Mouse (Mus musculus) CH12.LX (cell line): ENCODE measurements at regions not wholly inside any gene's neighbourhood (a gene's known extent, or its start where the extent isn't known, plus 50 kb on each side); places are given as distances from the start of the nearest gene placed in this dataset.

Experiments used
- DNase-seq: peaks from one replicate; pipeline ENCODE4 v3.0.0-alpha.2; 2013; ENCODE audit errors: extremely low read depth
- H3K27ac ChIP-seq: 2 replicates; pipeline ENCODE4 v1.5.1; 2012; ENCODE audit warnings: low read depth, mild to moderate bottlenecking, control low read depth, moderate library complexity; ENCODE audit not compliant: insufficient read depth
- H3K27me3 ChIP-seq: replicated peaks from 2 replicates; pipeline ENCODE3; 2012; ENCODE audit warnings: inconsistent platforms
- H3K36me3 ChIP-seq, 2 experiments: replicated peaks in 1 of 2; 2 replicates each; pipeline versions ENCODE3 to v1.6.1; 2012; ENCODE audit warnings: inconsistent platforms in 1 of 2, low read length in 1 of 2, mild to moderate bottlenecking in 1 of 2, mixed read lengths in 1 of 2, moderate library complexity in 1 of 2; ENCODE audit not compliant: control insufficient read depth in 1 of 2, insufficient read depth in 1 of 2
- H3K4me1 ChIP-seq, 2 experiments: 2 replicates each; pipeline ENCODE4 v1.6.1; 2012; ENCODE audit warnings: inconsistent platforms in 1 of 2, moderate library complexity in 1 of 2; ENCODE audit not compliant: insufficient read depth in 2 of 2, control insufficient read depth in 1 of 2
- H3K4me2 ChIP-seq: 2 replicates; pipeline ENCODE4 v1.6.1; 2012; ENCODE audit warnings: low read depth, mild to moderate bottlenecking, control low read depth; ENCODE audit not compliant: poor library complexity, insufficient read depth, severe bottlenecking
- H3K4me3 ChIP-seq, 3 experiments: fragments of 150-350 bp in 1 of 3; sonication (generic) in 1 of 3; replicated peaks in 1 of 3; 2 replicates each; pipeline versions ENCODE3 to v1.5.1; 2011 to 2012; ENCODE audit warnings: low read depth in 2 of 3, low read length in 2 of 3, mild to moderate bottlenecking in 2 of 3, moderate library complexity in 2 of 3, control low read depth in 1 of 3, improper control_type of control experiment in 1 of 3, inconsistent platforms in 1 of 3, mixed read lengths in 1 of 3; ENCODE audit not compliant: poor library complexity in 1 of 3
- H3K79me2 ChIP-seq: replicated peaks from 2 replicates; pipeline ENCODE4 v1.6.1; 2012; ENCODE audit warnings: mild to moderate bottlenecking, moderate library complexity; ENCODE audit not compliant: control insufficient read depth, poor library complexity, insufficient read depth, severe bottlenecking; ENCODE audit errors: extremely low read depth
- H3K9ac ChIP-seq: 2 replicates; pipeline ENCODE4 v1.6.1; 2012; ENCODE audit warnings: low read depth, mild to moderate bottlenecking, control low read depth, moderate library complexity; ENCODE audit not compliant: insufficient read depth
- H3K9me3 ChIP-seq: replicated peaks from 2 replicates; pipeline ENCODE3; 2012; ENCODE audit warnings: low read length, inconsistent platforms, mixed read lengths
- CTCF ChIP-seq, 2 experiments: IDR thresholded peaks in 1 of 2; conservative IDR thresholded peaks in 1 of 2; 2 replicates each; pipeline ENCODE4 v1.5.1; 2011 to 2012; ENCODE audit warnings: low read depth in 2 of 2, low read length in 2 of 2, improper control_type of control experiment in 1 of 2, inconsistent platforms in 1 of 2, mild to moderate bottlenecking in 1 of 2, moderate library complexity in 1 of 2
- GABPA ChIP-seq: IDR thresholded peaks from 2 replicates; pipeline ENCODE4 v1.6.1; 2012; ENCODE audit warnings: low read depth, low read length, improper control_type of control experiment, inconsistent platforms; ENCODE audit not compliant: insufficient replicate concordance
- HCFC1 ChIP-seq: IDR thresholded peaks from 2 replicates; pipeline ENCODE4 v1.6.1; 2012; ENCODE audit warnings: low read depth, mild to moderate bottlenecking, inconsistent platforms, low read length, improper control_type of control experiment
- IRF4 ChIP-seq: IDR thresholded peaks from 2 replicates; pipeline ENCODE4 v1.6.1; 2014; ENCODE audit warnings: low read depth, mild to moderate bottlenecking, inconsistent platforms, low read length, improper control_type of control experiment
- JUN ChIP-seq: IDR thresholded peaks from 2 replicates; pipeline ENCODE4 v1.6.1; 2011; ENCODE audit warnings: low read depth, mild to moderate bottlenecking, low read length, improper control_type of control experiment, moderate library complexity; ENCODE audit not compliant: insufficient read depth
- MAFK ChIP-seq: IDR thresholded peaks from 2 replicates; pipeline ENCODE4 v1.6.1; 2011; ENCODE audit warnings: low read length, improper control_type of control experiment; ENCODE audit not compliant: insufficient replicate concordance
- MAX ChIP-seq: IDR thresholded peaks from 2 replicates; pipeline ENCODE4 v1.6.1; 2011; ENCODE audit warnings: low read length, improper control_type of control experiment
- MAZ ChIP-seq: IDR thresholded peaks from 2 replicates; pipeline ENCODE4 v1.6.1; 2012; ENCODE audit warnings: low read depth, mild to moderate bottlenecking, inconsistent platforms, low read length, improper control_type of control experiment, moderate library complexity
- MYC ChIP-seq: IDR thresholded peaks from 2 replicates; pipeline ENCODE4 v1.6.1; 2011; ENCODE audit warnings: low read depth, mild to moderate bottlenecking, improper control_type of control experiment, low read length
- PAX5 ChIP-seq: IDR thresholded peaks from 2 replicates; pipeline ENCODE4 v1.6.1; 2012; ENCODE audit warnings: low read length, inconsistent platforms, mixed read lengths
- POLR2A ChIP-seq: IDR thresholded peaks from 2 replicates; pipeline ENCODE4 v1.6.1; 2011; ENCODE audit warnings: low read depth, mild to moderate bottlenecking, improper control_type of control experiment, low read length
- POLR2AphosphoS2 ChIP-seq: IDR thresholded peaks from 2 replicates; pipeline ENCODE4 v1.6.1; 2011; ENCODE audit warnings: low read depth, low read length, improper control_type of control experiment
- RAD21 ChIP-seq: IDR thresholded peaks from 2 replicates; pipeline ENCODE4 v1.6.1; 2011; ENCODE audit warnings: low read depth, mild to moderate bottlenecking, low read length, improper control_type of control experiment, moderate library complexity
- SMC3 ChIP-seq: IDR thresholded peaks from 2 replicates; pipeline ENCODE4 v1.6.1; 2011; ENCODE audit warnings: low read depth, low read length, improper control_type of control experiment
- USF1 ChIP-seq: IDR thresholded peaks from 2 replicates; pipeline ENCODE4 v1.6.1; 2014; ENCODE audit warnings: low read depth, mild to moderate bottlenecking, inconsistent platforms, low read length, improper control_type of control experiment
- USF2 ChIP-seq: conservative IDR thresholded peaks from 2 replicates; pipeline ENCODE4 v1.6.1; 2011; ENCODE audit warnings: low read depth, low read length, improper control_type of control experiment
- ZMIZ1 ChIP-seq: IDR thresholded peaks from 2 replicates; pipeline ENCODE4 v1.6.1; 2012; ENCODE audit warnings: low read depth, mild to moderate bottlenecking, inconsistent platforms, low read length, improper control_type of control experiment
- ZNF384 ChIP-seq: IDR thresholded peaks from 2 replicates; pipeline ENCODE4 v1.6.1; 2012; ENCODE audit warnings: low read depth, low read length, improper control_type of control experiment, inconsistent platforms
- dilution Hi-C: fragments of 300-500 bp; cut with MboI; formaldehyde crosslinking; loops from 2 replicates; pipeline ENCODE4 v1.14.3; 2020; ENCODE audit warnings: low sequenced_read_pairs; ENCODE audit not compliant: extremely low pct_unique_long_range_greater_than_20kb, extremely low pct_ligation_motif_present
- in situ Hi-C: fragments of 300-500 bp; cut with MboI; formaldehyde crosslinking; loops from 3 replicates; pipeline ENCODE4 v1.14.3; 2019; ENCODE audit warnings: low sequenced_read_pairs, low pct_ligation_motif_present, low pct_unique_long_range_greater_than_20kb, mixed read lengths

GRCm38 (mm10) chr12:79947574-79947973 is 165.2 kb downstream of the Zfp36l1 start:
- H3K4me1 ChIP-seq: peaks cover 3 to 42% of the 10 kb centered on the region in 2 experiments; a peak in 3 of 4 replicates
- in situ Hi-C loops (no loop called here), dilution Hi-C loops (no loop called here)
- no peaks in the 10 kb centered on the region for H3K79me2 ChIP-seq
- H3K27ac ChIP-seq: no peak overlapping the region
- no peak overlapping the region for H3K4me2 ChIP-seq
- H3K36me3 ChIP-seq: no peaks in the 10 kb centered on the region
- no peaks in the 10 kb centered on the region for H3K9me3 ChIP-seq
- H3K9ac ChIP-seq: no peak overlapping the region
- TF ChIP-seq ZMIZ1 (no peak), MAFK (no peak), POLR2A (no peak), MYC (no peak), USF2 (no peak), IRF4 (no peak), JUN (no peak), PAX5 (no peak), MAZ (no peak)
- H3K4me3 ChIP-seq: no peak overlapping the region
- H3K27me3 ChIP-seq: no peaks in the 10 kb centered on the region
- no peak for DNase-seq

DNA sequence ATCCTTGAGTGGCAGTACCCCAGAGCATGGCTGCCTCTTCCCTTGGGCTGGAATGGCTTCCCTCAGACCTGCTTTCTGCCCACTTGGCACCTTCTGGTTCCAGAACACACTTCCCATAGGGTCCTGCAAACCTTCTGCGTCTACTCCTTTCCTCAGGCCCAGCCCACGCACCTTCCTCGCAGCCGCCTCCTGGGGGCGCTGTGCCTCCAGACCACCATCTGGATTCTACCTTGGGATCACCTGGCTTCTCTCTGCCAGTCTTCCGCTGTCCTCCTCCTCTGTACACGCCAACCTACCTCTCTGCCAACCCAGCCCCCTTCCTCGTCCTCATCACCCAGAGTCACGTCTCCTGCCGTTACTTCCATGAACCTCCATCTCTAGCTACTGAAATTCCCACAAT is 166.0 kb downstream of the Zfp36l1 start:
- no peak overlapping the region for H3K27ac ChIP-seq
- dilution Hi-C loops: no loop called here
- H3K4me2 ChIP-seq: no peak overlapping the region
- H3K27me3 ChIP-seq: no peaks in the 10 kb centered on the region
- H3K36me3 ChIP-seq: no peaks in the 10 kb centered on the region
- no peaks in the 10 kb centered on the region for H3K9me3 ChIP-seq
- no peak overlapping the region for H3K4me3 ChIP-seq
- H3K9ac ChIP-seq: no peak overlapping the region
- TF ChIP-seq SMC3 (peak; percentile 56), RAD21 (peak; percentile 52), HCFC1 (no peak), USF2 (no peak), JUN (no peak), MAFK (no peak), MAX (no peak), CTCF (conservative IDR thresholded peaks at IDR 0.05 in 1 of 2, IDR thresholded peaks at IDR 0.05 in 1 of 2; ENCODE audit: low read depth in 2 of 2, low read length in 2 of 2) (peak in 1 of 2 experiments; percentile 55; a peak in 2 of 4 replicates)
- no peaks in the 10 kb centered on the region for H3K79me2 ChIP-seq
- peaks cover 3 to 44% of the 10 kb centered on the region in 2 experiments; a peak in 3 of 4 replicates for H3K4me1 ChIP-seq
- DNase-seq: no peak
- in situ Hi-C loops: no loop called here

DNA sequence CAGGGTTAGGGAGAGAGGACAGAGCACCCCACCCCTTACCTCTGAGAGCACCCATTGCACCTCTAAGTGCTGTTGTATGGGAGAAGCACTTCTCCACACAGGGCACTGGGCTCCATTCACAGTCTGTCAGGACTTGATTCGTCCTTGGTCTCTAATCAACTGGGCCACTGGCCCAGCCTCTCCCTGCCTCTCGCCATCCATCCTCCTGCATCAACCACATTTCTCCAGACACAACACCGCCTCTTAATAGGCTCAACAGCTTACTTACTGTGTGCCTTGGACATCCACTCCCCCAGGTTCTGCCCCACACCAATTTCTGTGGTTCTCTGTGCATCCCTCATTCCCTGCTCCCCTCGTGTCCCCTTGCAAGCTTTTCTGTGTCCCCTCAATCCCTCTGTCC is 166.9 kb downstream of the Zfp36l1 start:
- Histone ChIP-seq H3K4me2 (no peak overlapping the region), H3K9ac (no peak overlapping the region), H3K4me3 (no peak overlapping the region), H3K79me2 (no peaks in the 10 kb centered on the region), H3K27me3 (no peaks in the 10 kb centered on the region), H3K4me1 (peaks cover 3 to 45% of the 10 kb centered on the region in 2 experiments), H3K36me3 (no peaks in the 10 kb centered on the region)
- in situ Hi-C loops (no loop called here), dilution Hi-C loops (no loop called here)
- TF ChIP-seq IRF4 (no peak), USF1 (no peak), RAD21 (no peak), ZMIZ1 (no peak), GABPA (no peak), POLR2AphosphoS2 (no peak), ZNF384 (no peak), JUN (no peak)
- TF ChIP-seq, all 38 proteins: peak for 0
- H3K27ac ChIP-seq: no peak overlapping the region
- no peaks in the 10 kb centered on the region for H3K9me3 ChIP-seq
- DNase-seq: no peak
